Mouse (Mus musculus): ENCODE measurements around the gene Hspd1.
A peak's percentile ranks its signal among the peaks of the same experiment; 100 is the strongest.

Gene Hspd1

GRCm38 (mm10) chr1:55031026-55031779 is 56.8 kb downstream of the Hspd1 start:
- no peak for DNase-seq

- DNase-seq: no peak
These were observed 58.6 kb downstream of the Hspd1 start for GRCm38 (mm10) chr1:55029446-55029845.

- DNase-seq: peak; percentile 23
These were observed 59.4 kb downstream of the Hspd1 start for GRCm38 (mm10) chr1:55028512-55029249.

GRCm38 (mm10) chr1:55027966-55028365 is 60.1 kb downstream of the Hspd1 start:
- DNase-seq: no peak

Data from lung, postnatal 14 days (tissue).